In genomic region chr7:131075956-131076355, GRCm38 (mm10) we compare ENCODE assay signal across 10 mouse cellular contexts. TPM values are rescaled to one million over a fixed set of nuclear protein-coding genes. Genes with fewer than 3 reads are reported as not detected.
DNase-seq lines count a peak whose midpoint lies in the region; ATAC-seq and TF ChIP-seq lines count a peak whose summit lies in the region.
"Had no signal": no experiment of that assay in that cellular context is flagged by ENCODE, and none has a peak within 500 bp of the region (broad histone marks: within the 10 kb centered on the region; RNA-seq: fewer than 3 reads in every experiment).

No protein-coding gene starts in this region.

- H3K36me3 ChIP-seq in heart, embryonic 12.5 days = no peaks in the 10 kb centered on the region
- no peaks in the 10 kb centered on the region for H3K36me3 ChIP-seq in liver, postnatal 0 days (replicated peaks; ENCODE audit: insufficient read depth, low read length)

- no peak for TF ChIP-seq EP300 in liver, postnatal 0 days (IDR thresholded peaks at IDR 0.05; ENCODE audit: low read depth)

- H3K27ac ChIP-seq in heart, embryonic 12.5 days (ENCODE audit: poor library complexity, severe bottlenecking) = no peak overlapping the region
- no peak overlapping the region for H3K27ac ChIP-seq in liver, postnatal 0 days (ENCODE audit: low read depth)

- 0% methylated on average over 1 of the region's 1 CpGs for WGBS in heart, embryonic 12.5 days
- WGBS in liver, postnatal 0 days (ENCODE audit: insufficient replicate concordance) = 3% methylated on average over 1 of the region's 1 CpGs

- TF ChIP-seq CTCF in liver, postnatal 0 days (IDR thresholded peaks at IDR 0.05; ENCODE audit: low read depth) = peak; percentile 48

- ATAC-seq in heart, embryonic 12.5 days (ENCODE audit: insufficient number of reproducible peaks, low FRiP score) = no peak
- ATAC-seq in liver, postnatal 0 days = no peak
- ATAC-seq in CD4-positive, CD25-positive, alpha-beta regulatory T cell, adult 4 months = no peak

- no peak overlapping the region for H3K4me2 ChIP-seq in heart, embryonic 12.5 days
- H3K4me2 ChIP-seq in liver, postnatal 0 days (ENCODE audit: low read depth, low read length) = no peak overlapping the region

- H3K9me3 ChIP-seq in heart, embryonic 12.5 days (replicated peaks) = no peaks in the 10 kb centered on the region
- H3K9me3 ChIP-seq in liver, postnatal 0 days (ENCODE audit: low read length) = no peaks in the 10 kb centered on the region

- no peaks in the 10 kb centered on the region for H3K27me3 ChIP-seq in heart, embryonic 12.5 days (replicated peaks)
- H3K27me3 ChIP-seq in liver, postnatal 0 days (ENCODE audit: insufficient read depth, low read length) = no peaks in the 10 kb centered on the region

- no peak overlapping the region for H3K4me3 ChIP-seq in heart, embryonic 12.5 days
- H3K4me3 ChIP-seq in liver, postnatal 0 days (ENCODE audit: low read depth, low read length) = no peak overlapping the region

- DNase-seq in heart, postnatal 4 days = peak; percentile 56
- DNase-seq in ovary, postnatal 14 days (ENCODE audit: low spot score) = peak; percentile 18
- DNase-seq in ovary, postnatal 10 days (ENCODE audit: low spot score) = no peak
- peak; percentile 60 to 62 for DNase-seq in adrenal gland, postnatal 36 days
- no peak for DNase-seq in liver, postnatal 0 days
- DNase-seq in gastrocnemius, postnatal 25 days = no peak

- no peak overlapping the region for H3K9ac ChIP-seq in heart, embryonic 12.5 days
- H3K9ac ChIP-seq in liver, postnatal 0 days (replicated peaks) = no peak overlapping the region

- no peaks in the 10 kb centered on the region for H3K4me1 ChIP-seq in heart, embryonic 12.5 days (replicated peaks)
- no peaks in the 10 kb centered on the region for H3K4me1 ChIP-seq in liver, postnatal 0 days (ENCODE audit: insufficient read depth)

RNA-seq across cellular contexts. Expression of gene Dmbt1, which starts 44.1 kb away (rescaled TPM):
- total RNA-seq in heart, postnatal 4 days (2021) = not detected
- 0.37 TPM in 1 of 2 replicates, not detected in the other for polyA plus RNA-seq in heart, embryonic 12.5 days (2016; fragmentation: Nextera tagmentation; extraction: Ambion mirVana)
- not detected for total RNA-seq in adrenal gland, postnatal 36 days (2021)
- 0.27 and 1.2 TPM in 2 replicates for polyA plus RNA-seq in liver, postnatal 0 days (2015; fragmentation: Nextera tagmentation; extraction: Ambion mirVana)
- not detected for polyA plus RNA-seq in CD4-positive, CD25-positive, alpha-beta regulatory T cell, adult 4 months (2017; shearing (Covaris generic))
- total RNA-seq in gastrocnemius, postnatal 25 days (2021) = not detected
- polyA plus RNA-seq: heart, embryonic 14.5 days; lung, embryonic 16.5 days had no signal

Comparison
In these comparisons a context has a peak if more than half of its experiments do, and no peak if none do; other contexts are left out.
1. DNase-seq: peak in heart, postnatal 4 days (single experiment), ovary, postnatal 14 days (single experiment) and adrenal gland, postnatal 36 days (2 of 2); none in ovary, postnatal 10 days (single experiment), liver, postnatal 0 days (single experiment) and gastrocnemius, postnatal 25 days (single experiment).